Mouse (Mus musculus) limb, embryonic 12.5 days (tissue): ENCODE data around the gene Glis1. TPM values are rescaled to one million over a fixed set of nuclear protein-coding genes. Genes with fewer than 3 reads are reported as not detected.

Experiments
- ATAC-seq: fragments of 200-750 bp; cut with Nextera tagmentation; 2 replicates; pipeline ENCODE4 v1.8.0; 2017; ENCODE audit warnings: low read depth, moderate TSS enrichment; ENCODE audit not compliant: insufficient number of reproducible peaks, insufficient read depth, low FRiP score, low TSS enrichment
- H3K27ac ChIP-seq: fragments of 300-500 bp; sonication (generic); 2 replicates; pipeline ENCODE4 v1.5.1; 2016; ENCODE audit warnings: mild to moderate bottlenecking, moderate library complexity
- H3K27me3 ChIP-seq: fragments of 300-500 bp; sonication (generic); 2 replicates; pipeline ENCODE4 v1.6.1; 2016; ENCODE audit warnings: mild to moderate bottlenecking, moderate library complexity
- H3K36me3 ChIP-seq: fragments of 300-500 bp; sonication (generic); 2 replicates; pipeline ENCODE4 v1.6.1; 2016; ENCODE audit warnings: mild to moderate bottlenecking, moderate library complexity
- H3K4me1 ChIP-seq: fragments of 300-500 bp; sonication (generic); replicated peaks from 2 replicates; pipeline ENCODE4 v1.6.1; 2016
- H3K4me2 ChIP-seq: fragments of 300-500 bp; sonication (generic); 2 replicates; pipeline ENCODE4 v1.6.1; 2016; ENCODE audit warnings: mild to moderate bottlenecking, moderate library complexity
- H3K4me3 ChIP-seq: fragments of 300-500 bp; sonication (generic); replicated peaks from 2 replicates; pipeline ENCODE4 v1.5.1; 2016; ENCODE audit warnings: mild to moderate bottlenecking
- H3K9ac ChIP-seq: fragments of 300-500 bp; sonication (generic); replicated peaks from 2 replicates; pipeline ENCODE4 v1.6.1; 2016; ENCODE audit warnings: mild to moderate bottlenecking, moderate library complexity
- H3K9me3 ChIP-seq: fragments of 300-500 bp; sonication (generic); 2 replicates; pipeline ENCODE4 v1.6.1; 2016; ENCODE audit warnings: mild to moderate bottlenecking, moderate library complexity
- WGBS: fragments of 180-500 bp; shearing (Covaris S2); methylation state at CpG from one replicate; pipeline ENCODE4 v1.1.7; 2016; 5-methylcytosine and 5-hydroxymethylcytosine counted together
- polyA plus RNA-seq: library from polyadenylated mRNA; unstranded; fragments of >200 nt; fragmentation: Nextera tagmentation; extraction: Ambion mirVana; gene quantifications from 2 replicates; pipeline ENCODE4 v1.2.1, GENCODE M21; 2016

The Glis1 gene
- polyA plus RNA-seq, 1 experiment from 2014 or later, result 12.0 TPM

GRCm38 (mm10) chr4:107432717-107433116 is 1.7 kb upstream of the Glis1 start:
- peaks cover 18% of the 10 kb centered on the region for H3K4me1 ChIP-seq
- no peaks in the 10 kb centered on the region for H3K9me3 ChIP-seq
- H3K36me3 ChIP-seq, result no peaks in the 10 kb centered on the region
- peaks cover 59% of the 10 kb centered on the region for H3K27me3 ChIP-seq
- no peak overlapping the region for H3K4me2 ChIP-seq
- no peak overlapping the region for H3K27ac ChIP-seq
- WGBS, result 90% methylated on average over 5 of the region's 5 CpGs
- ATAC-seq, result no peak
- H3K9ac ChIP-seq, result no peak overlapping the region
- no peak overlapping the region for H3K4me3 ChIP-seq

- Histone ChIP-seq H3K27me3 (peaks cover 71% of the 10 kb centered on the region), H3K4me2 (peak overlapping the region; percentile 94), H3K4me3 (peak overlapping the region; percentile 65), H3K9ac (peak overlapping the region; percentile 71), H3K9me3 (no peaks in the 10 kb centered on the region), H3K36me3 (no peaks in the 10 kb centered on the region), H3K4me1 (peaks cover 27% of the 10 kb centered on the region), H3K27ac (no peak overlapping the region)
- 4% methylated on average over 15 of the region's 15 CpGs for WGBS
- ATAC-seq, result no peak
Measured at GRCm38 (mm10) chr4:107433998-107434355, 414 bp upstream of the Glis1 start.

- Histone ChIP-seq H3K27ac (no peak overlapping the region), H3K4me1 (peaks cover 39% of the 10 kb centered on the region), H3K27me3 (peaks cover 82% of the 10 kb centered on the region)
Measured at GRCm38 (mm10) chr4:107435238-107435946, 1.0 kb downstream of the Glis1 start.

GRCm38 (mm10) chr4:107436476-107436875 is 2.1 kb downstream of the Glis1 start:
- Histone ChIP-seq H3K4me2 (peak overlapping the region; percentile 20), H3K4me1 (peaks cover 50% of the 10 kb centered on the region), H3K9ac (no peak overlapping the region), H3K27ac (no peak overlapping the region), H3K9me3 (no peaks in the 10 kb centered on the region), H3K4me3 (no peak overlapping the region), H3K36me3 (no peaks in the 10 kb centered on the region), H3K27me3 (peaks cover 90% of the 10 kb centered on the region)
- ATAC-seq, result no peak
- 71% methylated on average over 7 of the region's 7 CpGs for WGBS

More at GRCm38 (mm10) chr4:107435238-107435946, 1.0 kb downstream of the Glis1 start:
- H3K4me2 ChIP-seq, result peak overlapping the region; percentile 94
- peak overlapping the region; percentile 71 for H3K9ac ChIP-seq
- no peaks in the 10 kb centered on the region for H3K9me3 ChIP-seq
- WGBS, result 1% methylated on average over 47 of the region's 47 CpGs
- peak overlapping the region; percentile 65 for H3K4me3 ChIP-seq
- 0 out of 2 replicates have a peak, but pooled peaks have one; percentile 8 for ATAC-seq
- no peaks in the 10 kb centered on the region for H3K36me3 ChIP-seq

GRCm38 (mm10) chr4:107438741-107439140 is 4.3 kb downstream of the Glis1 start:
- H3K27ac ChIP-seq, result no peak overlapping the region
- H3K36me3 ChIP-seq, result no peaks in the 10 kb centered on the region
- no peaks in the 10 kb centered on the region for H3K9me3 ChIP-seq
- H3K4me3 ChIP-seq, result no peak overlapping the region
- 0 out of 2 replicates have a peak overlapping the region, but pooled peaks have one; percentile 1 for H3K4me2 ChIP-seq
- H3K27me3 ChIP-seq, result peaks cover 77% of the 10 kb centered on the region
- 69% methylated on average over 8 of the region's 8 CpGs for WGBS
- peaks cover 70% of the 10 kb centered on the region for H3K4me1 ChIP-seq
- no peak for ATAC-seq
- H3K9ac ChIP-seq, result no peak overlapping the region

GRCm38 (mm10) chr4:107440306-107440705 is 5.9 kb downstream of the Glis1 start:
- Histone ChIP-seq H3K4me3 (peak overlapping the region; percentile 18; the same call in 1 of the 2 replicates), H3K9ac (0 out of 2 replicates have a peak overlapping the region, but pooled peaks have one; percentile 8), H3K36me3 (no peaks in the 10 kb centered on the region), H3K4me2 (peak overlapping the region; percentile 39), H3K27me3 (peaks cover 77% of the 10 kb centered on the region), H3K9me3 (no peaks in the 10 kb centered on the region), H3K27ac (no peak overlapping the region), H3K4me1 (peaks cover 69% of the 10 kb centered on the region)
- WGBS, result 14% methylated on average over 13 of the region's 13 CpGs
- ATAC-seq, result no peak

- no peak overlapping the region for H3K27ac ChIP-seq
- no peak for ATAC-seq
- H3K4me2 ChIP-seq, result peak overlapping the region; percentile 52
- peaks cover 76% of the 10 kb centered on the region for H3K27me3 ChIP-seq
- no peaks in the 10 kb centered on the region for H3K9me3 ChIP-seq
- H3K4me1 ChIP-seq, result peaks cover 74% of the 10 kb centered on the region
- no peak overlapping the region for H3K4me3 ChIP-seq
- 35% methylated on average over 11 of the region's 11 CpGs for WGBS
- H3K36me3 ChIP-seq, result no peaks in the 10 kb centered on the region
- no peak overlapping the region for H3K9ac ChIP-seq
Measured at GRCm38 (mm10) chr4:107442288-107442687, 7.9 kb downstream of the Glis1 start.

- peaks cover 78% of the 10 kb centered on the region for H3K4me1 ChIP-seq
- H3K27ac ChIP-seq, result 0 out of 2 replicates have a peak overlapping the region, but pooled peaks have one; percentile 35
- ATAC-seq, result no peak
Measured at GRCm38 (mm10) chr4:107442891-107443483, 8.6 kb downstream of the Glis1 start.

GRCm38 (mm10) chr4:107443621-107444020 is 9.2 kb downstream of the Glis1 start:
- Histone ChIP-seq H3K9ac (0 out of 2 replicates have a peak overlapping the region, but pooled peaks have one; percentile 18), H3K27me3 (peaks cover 70% of the 10 kb centered on the region), H3K27ac (0 out of 2 replicates have a peak overlapping the region, but pooled peaks have one; percentile 35), H3K4me1 (peaks cover 74% of the 10 kb centered on the region), H3K4me3 (peak overlapping the region; percentile 19), H3K4me2 (peak overlapping the region; percentile 52), H3K36me3 (no peaks in the 10 kb centered on the region), H3K9me3 (no peaks in the 10 kb centered on the region)
- ATAC-seq, result no peak
- 19% methylated on average over 11 of the region's 11 CpGs for WGBS

More at GRCm38 (mm10) chr4:107442891-107443483, 8.6 kb downstream of the Glis1 start:
- 15% methylated on average over 16 of the region's 16 CpGs for WGBS
- peak overlapping the region; percentile 19 for H3K4me3 ChIP-seq
- no peaks in the 10 kb centered on the region for H3K36me3 ChIP-seq
- 0 out of 2 replicates have a peak overlapping the region, but pooled peaks have one; percentile 18 for H3K9ac ChIP-seq
- peak overlapping the region; percentile 52 for H3K4me2 ChIP-seq
- H3K27me3 ChIP-seq, result peaks cover 73% of the 10 kb centered on the region
- no peaks in the 10 kb centered on the region for H3K9me3 ChIP-seq

GRCm38 (mm10) chr4:107448481-107448880 is 14.1 kb downstream of the Glis1 start:
- no peak overlapping the region for H3K4me3 ChIP-seq
- WGBS, result 75% methylated on average over 6 of the region's 6 CpGs

GRCm38 (mm10) chr4:107449519-107449918 is 15.1 kb downstream of the Glis1 start:
- Histone ChIP-seq H3K27me3 (peaks cover 55% of the 10 kb centered on the region), H3K4me1 (peaks cover 53% of the 10 kb centered on the region), H3K9me3 (no peaks in the 10 kb centered on the region), H3K4me3 (no peak overlapping the region), H3K36me3 (no peaks in the 10 kb centered on the region), H3K27ac (no peak overlapping the region), H3K9ac (no peak overlapping the region), H3K4me2 (no peak overlapping the region)
- WGBS, result 91% methylated on average over 13 of the region's 13 CpGs
- ATAC-seq, result no peak

More at GRCm38 (mm10) chr4:107448481-107448880, 14.1 kb downstream of the Glis1 start:
- H3K9me3 ChIP-seq, result no peaks in the 10 kb centered on the region
- ATAC-seq, result no peak
- no peak overlapping the region for H3K9ac ChIP-seq
- H3K4me1 ChIP-seq, result peaks cover 60% of the 10 kb centered on the region
- H3K4me2 ChIP-seq, result no peak overlapping the region
- H3K27me3 ChIP-seq, result peaks cover 63% of the 10 kb centered on the region
- no peaks in the 10 kb centered on the region for H3K36me3 ChIP-seq
- H3K27ac ChIP-seq, result no peak overlapping the region
